In the genomic region with DNA sequence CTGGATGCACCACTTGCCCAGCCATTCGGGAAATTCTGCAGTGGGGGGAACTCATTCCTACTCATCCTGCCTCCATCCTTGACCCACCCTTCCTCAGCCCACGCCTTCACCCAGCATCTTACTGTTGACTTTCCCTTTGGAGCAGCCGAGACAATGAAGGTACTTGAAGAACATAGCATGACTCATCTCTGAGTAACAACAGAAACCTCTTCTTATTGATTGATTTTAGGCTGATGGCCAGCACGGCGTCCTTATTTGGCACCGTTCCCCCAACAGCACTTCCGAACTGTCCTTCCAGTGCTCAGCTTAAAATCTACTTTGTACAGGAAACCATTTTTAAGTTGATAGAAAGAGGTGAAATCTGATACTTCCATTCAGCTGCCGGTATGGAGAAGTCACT, we compare ENCODE assay signal across 10 mouse cellular contexts. TPM values are rescaled to one million over a fixed set of nuclear protein-coding genes. Genes with fewer than 3 reads are reported as not detected.
A peak's percentile ranks its signal among the peaks of the same experiment; 100 is the strongest.
DNase-seq lines count a peak whose midpoint lies in the region; ATAC-seq and TF ChIP-seq lines count a peak whose summit lies in the region.
"Had no signal": no experiment of that assay in that cellular context is flagged by ENCODE, and none has a peak within 500 bp of the region (broad histone marks: within the 10 kb centered on the region; RNA-seq: fewer than 3 reads in every experiment).

No protein-coding gene starts in this region.

- no peak overlapping the region for H3K27ac ChIP-seq in liver, postnatal 0 days (ENCODE audit: low read depth)
- H3K27ac ChIP-seq in intestine, embryonic 15.5 days = no peak overlapping the region
- no peak overlapping the region for H3K27ac ChIP-seq in forebrain, embryonic 12.5 days
- H3K27ac ChIP-seq in forebrain, embryonic 11.5 days (ENCODE audit: low read depth, low read length) = no peak overlapping the region

- H3K4me2 ChIP-seq in liver, postnatal 0 days (ENCODE audit: low read depth, low read length) = peak overlapping the region; percentile 30; the same call in 1 of the 2 replicates
- 0 out of 2 replicates have a peak overlapping the region, but pooled peaks have one; percentile 12 for H3K4me2 ChIP-seq in intestine, embryonic 15.5 days (replicated peaks)
- no peak overlapping the region for H3K4me2 ChIP-seq in forebrain, embryonic 12.5 days
- H3K4me2 ChIP-seq in forebrain, embryonic 11.5 days (ENCODE audit: low read depth, low read length, severe bottlenecking) = no peak overlapping the region

- DNase-seq in liver, postnatal 0 days = no peak
- DNase-seq in liver = no peak
- DNase-seq in adrenal gland, adult 8-10 months = peak; percentile 86
- peak; percentile 49 for DNase-seq in lung, postnatal 25 days (ENCODE audit: low spot score)
- DNase-seq in thymus, postnatal 25 days = no peak
- no peak for DNase-seq in forebrain, embryonic 11.5 days (ENCODE audit: low spot score)
- DNase-seq: cerebellum, adult 9-10 months; spleen, adult 18-20 months had no signal

- no peak overlapping the region for H3K4me3 ChIP-seq in liver, postnatal 0 days (ENCODE audit: low read depth, low read length)
- no peak overlapping the region for H3K4me3 ChIP-seq in intestine, embryonic 15.5 days (replicated peaks)
- H3K4me3 ChIP-seq in forebrain, embryonic 12.5 days (replicated peaks) = no peak overlapping the region
- no peak overlapping the region for H3K4me3 ChIP-seq in forebrain, embryonic 11.5 days (ENCODE audit: low read depth, low read length)

- H3K36me3 ChIP-seq in liver, postnatal 0 days (replicated peaks; ENCODE audit: insufficient read depth, low read length) = no peaks in the 10 kb centered on the region
- H3K36me3 ChIP-seq in intestine, embryonic 15.5 days = no peaks in the 10 kb centered on the region
- no peaks in the 10 kb centered on the region for H3K36me3 ChIP-seq in forebrain, embryonic 12.5 days (replicated peaks)
- no peaks in the 10 kb centered on the region for H3K36me3 ChIP-seq in forebrain, embryonic 11.5 days (ENCODE audit: control insufficient read depth, insufficient read depth, low read length)

- no peak overlapping the region for H3K9ac ChIP-seq in liver, postnatal 0 days (replicated peaks)
- H3K9ac ChIP-seq in intestine, embryonic 15.5 days = no peak overlapping the region
- no peak overlapping the region for H3K9ac ChIP-seq in forebrain, embryonic 12.5 days
- H3K9ac ChIP-seq in forebrain, embryonic 11.5 days (ENCODE audit: low read length) = no peak overlapping the region

- no peak for TF ChIP-seq EP300 in liver, postnatal 0 days (IDR thresholded peaks at IDR 0.05; ENCODE audit: low read depth)

- peaks cover 24% of the 10 kb centered on the region for H3K4me1 ChIP-seq in liver, postnatal 0 days (ENCODE audit: insufficient read depth)
- H3K4me1 ChIP-seq in intestine, embryonic 15.5 days (replicated peaks) = no peaks in the 10 kb centered on the region; the same call in 1 of the 2 replicates
- H3K4me1 ChIP-seq in forebrain, embryonic 12.5 days = peaks cover 8% of the 10 kb centered on the region
- no peaks in the 10 kb centered on the region for H3K4me1 ChIP-seq in forebrain, embryonic 11.5 days (replicated peaks; ENCODE audit: control insufficient read depth, insufficient read depth, low read length)

- no peaks in the 10 kb centered on the region for H3K27me3 ChIP-seq in liver, postnatal 0 days (ENCODE audit: insufficient read depth, low read length)
- H3K27me3 ChIP-seq in intestine, embryonic 15.5 days (replicated peaks) = no peaks in the 10 kb centered on the region
- no peaks in the 10 kb centered on the region for H3K27me3 ChIP-seq in forebrain, embryonic 12.5 days
- no peaks in the 10 kb centered on the region for H3K27me3 ChIP-seq in forebrain, embryonic 11.5 days (ENCODE audit: control insufficient read depth, insufficient read depth, low read length)

- ATAC-seq in liver, postnatal 0 days = no peak
- no peak for ATAC-seq in intestine, embryonic 15.5 days
- no peak for ATAC-seq in forebrain, embryonic 12.5 days (ENCODE audit: low FRiP score)
- ATAC-seq in forebrain, embryonic 11.5 days (replicated peaks; ENCODE audit: low FRiP score) = no peak

- H3K9me3 ChIP-seq in liver, postnatal 0 days (ENCODE audit: low read length) = no peaks in the 10 kb centered on the region
- H3K9me3 ChIP-seq in intestine, embryonic 15.5 days = no peaks in the 10 kb centered on the region
- H3K9me3 ChIP-seq in forebrain, embryonic 12.5 days = no peaks in the 10 kb centered on the region
- no peaks in the 10 kb centered on the region for H3K9me3 ChIP-seq in forebrain, embryonic 11.5 days (ENCODE audit: control insufficient read depth, low read length)

- 38% methylated on average over 8 of the region's 8 CpGs for WGBS in liver, postnatal 0 days (ENCODE audit: insufficient replicate concordance)
- 29% methylated on average over 8 of the region's 8 CpGs for WGBS in intestine, embryonic 15.5 days
- WGBS in forebrain, embryonic 12.5 days = 79% methylated on average over 8 of the region's 8 CpGs
- 81% methylated on average over 8 of the region's 8 CpGs for WGBS in forebrain, embryonic 11.5 days

- TF ChIP-seq CTCF in liver, postnatal 0 days (IDR thresholded peaks at IDR 0.05; ENCODE audit: low read depth) = no peak

RNA-seq across cellular contexts. Expression of gene Socs5, which starts 4.8 kb away (rescaled TPM):
- 1.4 and 1.7 TPM in 2 replicates for polyA plus RNA-seq in liver, postnatal 0 days (2015; fragmentation: Nextera tagmentation; extraction: Ambion mirVana)
- total RNA-seq in adrenal gland, adult 8-10 months (2022) = 100 to 1,000 TPM in 1 of 4 experiments, 10 to 100 TPM in 3; 72.2 to 108 (median 96.0) TPM
- 9.2 and 10.7 TPM in 2 replicates for polyA plus RNA-seq in intestine, embryonic 15.5 days (2015; fragmentation: Nextera tagmentation; extraction: Ambion mirVana)
- polyA plus RNA-seq in forebrain, embryonic 12.5 days (2016; fragmentation: Nextera tagmentation; extraction: Ambion mirVana) = 11.6 and 12.8 TPM in 2 replicates
- polyA plus RNA-seq in forebrain, embryonic 11.5 days (2014; fragmentation: Nextera tagmentation; extraction: Ambion mirVana) = 10.5 and 11.0 TPM in 2 replicates

Comparison
In these comparisons a context has a peak if more than half of its experiments do, and no peak if none do; other contexts are left out.
1. DNase-seq: peak in adrenal gland, adult 8-10 months (single experiment) and lung, postnatal 25 days (single experiment); none in liver, postnatal 0 days (single experiment), liver (single experiment), thymus, postnatal 25 days (single experiment) and forebrain, embryonic 11.5 days (single experiment).
2. H3K4me2 ChIP-seq: peak in liver, postnatal 0 days (single experiment) and intestine, embryonic 15.5 days (single experiment); none in forebrain, embryonic 12.5 days (single experiment) and forebrain, embryonic 11.5 days (single experiment).